Mouse (Mus musculus): ENCODE data around the gene Bcl7c.

DNA sequence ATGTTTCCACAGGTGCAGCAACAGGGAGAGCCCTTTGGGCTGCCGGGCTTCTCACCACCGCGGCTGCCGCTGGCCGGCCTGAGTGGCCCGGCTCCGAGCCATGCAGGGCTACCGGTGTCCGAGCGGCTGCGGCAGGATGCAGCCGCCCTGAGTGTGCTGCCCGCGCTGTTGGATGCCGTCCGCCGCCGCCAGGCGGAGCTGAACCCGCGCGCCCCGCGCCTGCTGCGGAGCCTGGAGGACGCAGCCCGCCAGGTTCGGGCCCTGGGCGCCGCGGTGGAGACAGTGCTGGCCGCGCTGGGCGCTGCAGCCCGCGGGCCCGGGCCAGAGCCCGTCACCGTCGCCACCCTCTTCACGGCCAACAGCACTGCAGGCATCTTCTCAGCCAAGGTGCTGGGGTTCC is 8.3 kb upstream of the Bcl7c start:
- peak; percentile 47 for TF ChIP-seq CTCF (IDR thresholded peaks at IDR 0.05; ENCODE audit: low read depth, low read length)
- TF ChIP-seq POLR2A (IDR thresholded peaks at IDR 0.05; ENCODE audit: extremely low read depth, insufficient read depth, low read length), result no peak
